Mouse (Mus musculus): ENCODE data around the gene Olfr1360. TPM values are rescaled to one million over a fixed set of nuclear protein-coding genes. Genes with fewer than 3 reads are reported as not detected.
A peak's percentile ranks its signal among the peaks of the same experiment; 100 is the strongest.
"Not testable (repeated sequence)": the region's sequence is repeated elsewhere in the genome, so short reads cannot be mapped to it uniquely, and the experiment has no call there.

Olfr1360 gene
- not detected in 2 replicates for polyA plus RNA-seq (2016; fragmentation: Nextera tagmentation; extraction: Ambion mirVana)

GRCm38 (mm10) chr13:21677305-21677704, at the start of gene Olfr1360:
Gene Olfr1360, minus strand, starts transcription at chr13:21677405.
- Histone ChIP-seq H3K36me3 (no peaks in the 10 kb centered on the region), H3K9me3 (no peaks in the 10 kb centered on the region), H3K4me3 (no peak within 1 kb of the TSS), H3K4me1 (no peaks in the 10 kb centered on the region), H3K27ac (no peak within 1 kb of the TSS), H3K27me3 (ENCODE audit: insufficient read depth, poor library complexity, severe bottlenecking) (no peaks in the 10 kb centered on the region)
- WGBS, result 90% methylated on average over 2 of the region's 2 CpGs
- no peak for DNase-seq (ENCODE audit: low spot score)

GRCm38 (mm10) chr13:21722993-21723836, 46.0 kb upstream of the Olfr1360 start:
- Histone ChIP-seq H3K27ac (peak overlapping the region; percentile 85), H3K4me1 (peaks cover 8% of the 10 kb centered on the region), H3K9me3 (no peaks in the 10 kb centered on the region), H3K27me3 (ENCODE audit: insufficient read depth, poor library complexity, severe bottlenecking) (no peaks in the 10 kb centered on the region), H3K36me3 (no peaks in the 10 kb centered on the region), H3K4me3 (peak overlapping the region; percentile 55; the same call in 1 of the 2 replicates)
- DNase-seq (ENCODE audit: low spot score), result no peak
- WGBS, result 46% methylated on average over 5 of the region's 5 CpGs

GRCm38 (mm10) chr13:21722373-21722925, 45.2 kb upstream of the Olfr1360 start:
- H3K4me1 ChIP-seq, result peaks cover 8% of the 10 kb centered on the region
- no peaks in the 10 kb centered on the region for H3K9me3 ChIP-seq
- no peaks in the 10 kb centered on the region for H3K27me3 ChIP-seq (ENCODE audit: insufficient read depth, poor library complexity, severe bottlenecking)
- WGBS, result 5% methylated on average over 11 of the region's 11 CpGs
- no peaks in the 10 kb centered on the region for H3K36me3 ChIP-seq
- DNase-seq (ENCODE audit: low spot score), result no peak
- peak overlapping the region; percentile 55 for H3K4me3 ChIP-seq
- peak overlapping the region; percentile 85 for H3K27ac ChIP-seq

- under 1% methylated on average over 37 of the region's 37 CpGs for WGBS
- not testable (repeated sequence) for H3K36me3 ChIP-seq; H3K27me3 ChIP-seq (ENCODE audit: insufficient read depth, poor library complexity, severe bottlenecking); H3K4me1 ChIP-seq; H3K9me3 ChIP-seq
- H3K4me3 ChIP-seq, result peak within 1 kb of the TSS; percentile 55
- peak within 1 kb of the TSS; percentile 87 for H3K27ac ChIP-seq
- DNase-seq (ENCODE audit: low spot score), result peak; percentile 90
Observed at GRCm38 (mm10) chr13:21721757-21722372, 44.7 kb upstream of the Olfr1360 start, which contains the start of gene Hist1h2bm. Gene Hist1h2bm, plus strand, starts transcription at chr13:21722044.

GRCm38 (mm10) chr13:21721107-21721756, 44.0 kb upstream of the Olfr1360 start:
- H3K27me3 ChIP-seq (ENCODE audit: insufficient read depth, poor library complexity, severe bottlenecking); H3K4me1 ChIP-seq; H3K36me3 ChIP-seq; H3K9me3 ChIP-seq: not testable (repeated sequence)
- peak overlapping the region; percentile 55 for H3K4me3 ChIP-seq
- 3% methylated on average over 21 of the region's 44 CpGs for WGBS
- peak; percentile 74 for DNase-seq (ENCODE audit: low spot score)
- H3K27ac ChIP-seq, result peak overlapping the region; percentile 87

- no peak for DNase-seq (ENCODE audit: low spot score)
- WGBS, result 61% methylated on average over 4 of the region's 4 CpGs
- Histone ChIP-seq H3K27me3 (ENCODE audit: insufficient read depth, poor library complexity, severe bottlenecking) (no peaks in the 10 kb centered on the region), H3K36me3 (no peaks in the 10 kb centered on the region), H3K4me1 (peaks cover 15% of the 10 kb centered on the region), H3K27ac (peak overlapping the region; percentile 88), H3K4me3 (peak overlapping the region; percentile 56), H3K9me3 (no peaks in the 10 kb centered on the region)
Observed at GRCm38 (mm10) chr13:21718381-21719080, 41.3 kb upstream of the Olfr1360 start.

- Histone ChIP-seq H3K4me1 (peaks cover 15% of the 10 kb centered on the region), H3K27ac (peak within 1 kb of the TSS; percentile 91), H3K4me3 (peak within 1 kb of the TSS; percentile 56)
- under 1% methylated on average over 30 of the region's 56 CpGs for WGBS
- peak; percentile 94 for DNase-seq (ENCODE audit: low spot score)
- not testable (repeated sequence) for H3K9me3 ChIP-seq; H3K27me3 ChIP-seq (ENCODE audit: insufficient read depth, poor library complexity, severe bottlenecking); H3K36me3 ChIP-seq
Observed at GRCm38 (mm10) chr13:21717397-21718357, 40.5 kb upstream of the Olfr1360 start, which contains the start of gene Hist1h3h. Gene Hist1h3h, plus strand, starts transcription at chr13:21717659.

GRCm38 (mm10) chr13:21716540-21717391, 39.6 kb upstream of the Olfr1360 start:
- H3K36me3 ChIP-seq; H3K27me3 ChIP-seq (ENCODE audit: insufficient read depth, poor library complexity, severe bottlenecking); H3K9me3 ChIP-seq; DNase-seq (ENCODE audit: low spot score): not testable (repeated sequence)
- Histone ChIP-seq H3K4me3 (peak overlapping the region; percentile 57), H3K27ac (peak overlapping the region; percentile 91), H3K4me1 (peaks cover 11% of the 10 kb centered on the region)
- WGBS, result under 1% methylated on average over 9 of the region's 38 CpGs

- not testable (repeated sequence) for H3K27me3 ChIP-seq (ENCODE audit: insufficient read depth, poor library complexity, severe bottlenecking); H3K36me3 ChIP-seq; H3K4me1 ChIP-seq; H3K9me3 ChIP-seq
- Histone ChIP-seq H3K4me3 (peak within 1 kb of the TSS; percentile 57), H3K27ac (peak within 1 kb of the TSS; percentile 91)
- DNase-seq (ENCODE audit: low spot score), result peak; percentile 95
- WGBS, result 1% methylated on average over 34 of the region's 50 CpGs
Observed at GRCm38 (mm10) chr13:21715864-21716539, 38.8 kb upstream of the Olfr1360 start, which contains the start of the genes Hist1h2bl and Hist1h2ai. Gene Hist1h2bl, minus strand, starts transcription at chr13:21716143. Gene Hist1h2ai, plus strand, starts transcription at chr13:21716422.

GRCm38 (mm10) chr13:21715131-21715863, 38.1 kb upstream of the Olfr1360 start:
- no peaks in the 10 kb centered on the region for H3K36me3 ChIP-seq
- peak overlapping the region; percentile 89 for H3K27ac ChIP-seq
- peak overlapping the region; percentile 57 for H3K4me3 ChIP-seq
- under 1% methylated on average over 22 of the region's 22 CpGs for WGBS
- H3K4me1 ChIP-seq, result peaks cover 8% of the 10 kb centered on the region
- DNase-seq (ENCODE audit: low spot score), result no peak
- H3K9me3 ChIP-seq, result no peaks in the 10 kb centered on the region
- no peaks in the 10 kb centered on the region for H3K27me3 ChIP-seq (ENCODE audit: insufficient read depth, poor library complexity, severe bottlenecking)

Data from heart, embryonic 10.5 days (tissue).